26 mouse cellular contexts compared by ENCODE assay signal in the genomic region with DNA sequence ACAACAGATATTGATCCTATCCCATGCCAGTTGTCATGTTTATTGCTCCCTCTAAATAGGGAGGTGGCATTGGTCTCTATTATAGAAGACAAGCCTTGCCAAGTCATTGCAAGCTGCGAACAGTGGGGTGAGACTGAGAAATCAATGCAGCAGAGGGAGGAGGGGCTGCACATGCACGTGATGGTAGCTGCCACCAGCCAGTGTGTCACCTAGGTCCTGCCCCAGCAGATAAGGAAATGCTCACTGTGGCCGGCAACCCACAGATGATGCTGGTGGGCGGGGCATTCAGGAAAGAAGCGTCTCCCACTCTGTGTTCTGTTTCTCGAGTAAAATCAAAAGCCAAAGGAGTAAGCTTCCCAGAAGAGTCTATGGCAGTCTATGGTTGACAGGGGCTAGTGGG.
A peak's percentile ranks its signal among the peaks of the same experiment; 100 is the strongest.
DNase-seq lines count a peak whose midpoint lies in the region; ATAC-seq and TF ChIP-seq lines count a peak whose summit lies in the region.
"Had no signal": no experiment of that assay in that cellular context is flagged by ENCODE, and none has a peak within 500 bp of the region (broad histone marks: within the 10 kb centered on the region; RNA-seq: fewer than 3 reads in every experiment).

No protein-coding gene starts in this region.

- H3K27me3 ChIP-seq in neural tube, embryonic 15.5 days (replicated peaks), result peaks cover 19% of the 10 kb centered on the region; the same call in 1 of the 2 replicates

- no peak for TF ChIP-seq CTCF in layer of hippocampus, adult 2 months (conservative IDR thresholded peaks at IDR 0.05)

- no peak for DNase-seq in layer of hippocampus, adult 2 months (ENCODE audit: low spot score in 2 of 2)
- no peak for DNase-seq in layer of hippocampus, postnatal 36 days
- DNase-seq in gastrocnemius, postnatal 4 days (ENCODE audit: low spot score in 2 of 2), result no peak
- DNase-seq in urinary bladder, postnatal 25 days (ENCODE audit: low spot score), result no peak
- DNase-seq: adrenal gland, adult 8-10 months; adrenal gland, postnatal 25 days; B cell, adult 2 months; cerebellum, adult 18-20 months; cerebellum, postnatal 14 days; forebrain, postnatal 0 days; gastrocnemius, adult 2 months; gastrocnemius, postnatal 14 days; heart, adult 2 months; heart, postnatal 14 days; heart, postnatal 4 days had no signal

- no peaks in the 10 kb centered on the region for H3K36me3 ChIP-seq in neural tube, embryonic 15.5 days
- H3K36me3 ChIP-seq: embryonic facial prominence, embryonic 12.5 days; embryonic facial prominence, embryonic 15.5 days; heart, embryonic 10.5 days; heart, embryonic 13.5 days; hindbrain, embryonic 12.5 days; hindbrain, embryonic 15.5 days had no signal

- H3K4me1 ChIP-seq in neural tube, embryonic 15.5 days, result peaks cover 24% of the 10 kb centered on the region

- 66% methylated on average over 6 of the region's 6 CpGs for WGBS in neural tube, embryonic 15.5 days

- ATAC-seq in activated CD4-positive, CD25-positive, alpha-beta regulatory T cell, adult 4 months, result peak; percentile 28
- peak; percentile 43 to 54; a peak in 3 of 4 replicates for ATAC-seq in hematopoietic stem cell, adult 5-6 weeks (replicated peaks in 1 of 2; ENCODE audit: insufficient read depth in 1 of 2, low FRiP score in 2 of 2, low TSS enrichment in 1 of 2, low read depth in 1 of 2, poor library complexity in 2 of 2, severe bottlenecking in 2 of 2)
- no peak for ATAC-seq in neural tube, embryonic 15.5 days (ENCODE audit: low FRiP score)
- ATAC-seq: CD4-positive, CD25-positive, alpha-beta regulatory T cell, adult 4 months; forebrain, embryonic 14.5 days had no signal

- no peak overlapping the region for H3K4me3 ChIP-seq in layer of hippocampus, adult 2 months
- no peak overlapping the region for H3K4me3 ChIP-seq in neural tube, embryonic 15.5 days (replicated peaks)
- H3K4me3 ChIP-seq: embryonic facial prominence, embryonic 12.5 days; embryonic facial prominence, embryonic 15.5 days; gastrocnemius, adult 2 months; heart, adult 2 months; heart, embryonic 10.5 days; heart, embryonic 13.5 days; hindbrain, embryonic 12.5 days; hindbrain, embryonic 15.5 days had no signal

- H3K9ac ChIP-seq in neural tube, embryonic 15.5 days (replicated peaks), result no peak overlapping the region
- H3K9ac ChIP-seq: embryonic facial prominence, embryonic 12.5 days; embryonic facial prominence, embryonic 15.5 days; forebrain, postnatal 0 days; heart, embryonic 13.5 days; hindbrain, embryonic 12.5 days; hindbrain, embryonic 15.5 days had no signal

- no peak overlapping the region for H3K4me2 ChIP-seq in neural tube, embryonic 15.5 days
- H3K4me2 ChIP-seq: embryonic facial prominence, embryonic 12.5 days; embryonic facial prominence, embryonic 15.5 days; heart, embryonic 13.5 days; hindbrain, embryonic 12.5 days; hindbrain, embryonic 15.5 days had no signal

- H3K9me3 ChIP-seq in neural tube, embryonic 15.5 days (replicated peaks), result no peaks in the 10 kb centered on the region
- H3K9me3 ChIP-seq: embryonic facial prominence, embryonic 12.5 days; embryonic facial prominence, embryonic 15.5 days; heart, embryonic 10.5 days; heart, embryonic 13.5 days; hindbrain, embryonic 12.5 days; hindbrain, embryonic 15.5 days had no signal

- peak overlapping the region; percentile 87; the same call in 1 of the 2 replicates for H3K27ac ChIP-seq in layer of hippocampus, adult 2 months
- no peak overlapping the region for H3K27ac ChIP-seq in neural tube, embryonic 15.5 days (replicated peaks)
- H3K27ac ChIP-seq: embryonic facial prominence, embryonic 12.5 days; embryonic facial prominence, embryonic 15.5 days; gastrocnemius, adult 2 months; heart, adult 2 months; heart, embryonic 10.5 days; heart, embryonic 13.5 days; hindbrain, embryonic 12.5 days; hindbrain, embryonic 15.5 days had no signal
